Mouse (Mus musculus) A20 (cell line): ENCODE data around the gene Wdr82.

ENCODE experiments used
- DNase-seq: peaks from one replicate; pipeline ENCODE4 v3.0.0-alpha.2; 2011; ENCODE audit warnings: low read depth, low spot score

The Wdr82 gene

GRCm38 (mm10) chr9:106225469-106226150 is 54.9 kb downstream of the Wdr82 start:
- peak; percentile 50 for DNase-seq

GRCm38 (mm10) chr9:106226151-106226682 is 55.5 kb downstream of the Wdr82 start:
- DNase-seq: peak; percentile 74

- peak; percentile 31 for DNase-seq
Measured at GRCm38 (mm10) chr9:106227790-106228429, 57.2 kb downstream of the Wdr82 start.

- DNase-seq: peak; percentile 91
Measured at GRCm38 (mm10) chr9:106230051-106230733, 59.5 kb downstream of the Wdr82 start.

- no peak for DNase-seq
Measured at GRCm38 (mm10) chr9:106230734-106231106, 60.0 kb downstream of the Wdr82 start.

GRCm38 (mm10) chr9:106231220-106231619 is 60.5 kb downstream of the Wdr82 start:
- no peak for DNase-seq

- DNase-seq: peak; percentile 10
Measured at GRCm38 (mm10) chr9:106231816-106232215, 61.1 kb downstream of the Wdr82 start.

GRCm38 (mm10) chr9:106232956-106233355 is 62.2 kb downstream of the Wdr82 start:
- no peak for DNase-seq

GRCm38 (mm10) chr9:106233953-106234352 is 63.2 kb downstream of the Wdr82 start:
- no peak for DNase-seq

GRCm38 (mm10) chr9:106235194-106235830 is 64.6 kb downstream of the Wdr82 start:
- no peak for DNase-seq

GRCm38 (mm10) chr9:106236156-106236817 is 65.6 kb downstream of the Wdr82 start:
- no peak for DNase-seq

GRCm38 (mm10) chr9:106236818-106237211 is 66.1 kb downstream of the Wdr82 start:
- DNase-seq: no peak

GRCm38 (mm10) chr9:106237401-106237800 is 66.7 kb downstream of the Wdr82 start:
- no peak for DNase-seq

GRCm38 (mm10) chr9:106237878-106238277 is 67.2 kb downstream of the Wdr82 start:
- no peak for DNase-seq
